Mouse (Mus musculus) embryonic fibroblast, embryonic 13.5 days (primary cell): ENCODE data around the gene Tmem74b. TPM values are rescaled to one million over a fixed set of nuclear protein-coding genes. Genes with fewer than 3 reads are reported as not detected.
A peak's percentile ranks its signal among the peaks of the same experiment; 100 is the strongest.

Source experiments
- H3K27ac ChIP-seq: 2 replicates; pipeline ENCODE4 v1.5.1; 2012; ENCODE audit warnings: low read length, control low read depth, inconsistent platforms; ENCODE audit not compliant: insufficient read depth
- H3K4me1 ChIP-seq: 2 replicates; pipeline ENCODE4 v1.6.1; 2011; ENCODE audit warnings: low read length; ENCODE audit not compliant: control insufficient read depth, insufficient read depth
- H3K4me3 ChIP-seq: 2 replicates; pipeline ENCODE4 v1.5.1; 2011; ENCODE audit warnings: mild to moderate bottlenecking, control low read depth, low read length; ENCODE audit not compliant: insufficient read depth
- CTCF ChIP-seq: IDR thresholded peaks from 2 replicates; pipeline ENCODE4 v1.5.1; 2011; ENCODE audit warnings: mild to moderate bottlenecking, control low read depth, low read length, moderate library complexity, borderline replicate concordance; ENCODE audit not compliant: insufficient read depth
- POLR2A ChIP-seq: IDR thresholded peaks from 2 replicates; pipeline ENCODE4 v1.6.1; 2011; ENCODE audit warnings: low read depth, mild to moderate bottlenecking, control low read depth, low read length, moderate library complexity
- polyA plus RNA-seq: library from polyadenylated mRNA; stranded (reverse); fragments of >200 nt; gene quantifications from 2 replicates; pipeline ENCODE4 v1.2.4, GENCODE M21; 2011; ENCODE audit warnings: low read depth; ENCODE audit not compliant: missing spikeins, insufficient read length

The Tmem74b gene
- polyA plus RNA-seq, 1 experiment = not detected

DNA sequence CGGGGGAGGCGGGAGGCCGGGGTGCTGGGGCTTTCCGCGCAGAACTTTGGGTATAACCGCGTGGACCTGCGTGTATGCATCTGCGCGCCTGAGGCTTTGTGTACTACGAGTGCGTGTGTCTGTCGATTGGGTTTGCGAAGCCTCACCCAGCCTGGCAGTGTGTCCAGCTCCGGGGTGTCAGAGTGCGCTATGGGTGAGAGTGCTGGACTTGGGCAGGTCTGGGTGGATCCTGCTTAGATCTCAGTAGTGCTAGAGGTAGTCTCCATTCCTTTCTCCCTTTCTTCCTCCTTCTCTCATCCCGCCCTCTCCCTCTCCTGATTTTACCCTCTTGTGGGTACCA, 1.0 kb downstream of the Tmem74b start:
- TF ChIP-seq CTCF = no peak
- no peak for TF ChIP-seq POLR2A
- H3K4me3 ChIP-seq = peak overlapping the region; percentile 20
- peaks cover 5% of the 10 kb centered on the region; the same call in 1 of the 2 replicates for H3K4me1 ChIP-seq
- H3K27ac ChIP-seq = no peak overlapping the region

- H3K4me1 ChIP-seq = no peaks in the 10 kb centered on the region
- no peak overlapping the region for H3K27ac ChIP-seq
- no peak for TF ChIP-seq POLR2A
- TF ChIP-seq CTCF = no peak
- H3K4me3 ChIP-seq = no peak overlapping the region
These were observed 10.8 kb downstream of the Tmem74b start for GRCm38 (mm10) chr2:151712647-151713046.

DNA sequence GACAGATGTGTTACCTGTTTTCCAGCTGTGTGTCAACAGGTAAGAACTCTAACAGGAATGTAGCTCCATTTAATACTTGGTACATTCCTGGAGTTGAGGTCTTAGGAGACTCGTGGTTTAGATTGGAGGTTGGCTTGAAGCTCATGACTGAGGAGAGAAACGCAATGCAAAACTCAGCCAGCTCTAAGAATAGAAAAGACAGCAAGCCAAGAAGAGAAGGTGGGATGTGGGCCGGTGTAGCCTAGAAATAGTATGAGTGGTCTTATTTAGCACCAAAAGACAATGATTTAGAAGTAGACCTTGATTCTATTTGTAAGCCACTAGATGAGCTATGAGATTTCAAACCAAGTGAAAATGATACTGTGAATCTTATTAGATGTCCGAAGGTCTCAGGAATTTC, 13.7 kb downstream of the Tmem74b start:
- no peak overlapping the region for H3K4me3 ChIP-seq
- no peaks in the 10 kb centered on the region for H3K4me1 ChIP-seq
- no peak overlapping the region for H3K27ac ChIP-seq
- TF ChIP-seq POLR2A (no peak), CTCF (no peak)

GRCm38 (mm10) chr2:151716318-151717055, 14.7 kb downstream of the Tmem74b start:
- TF ChIP-seq POLR2A = no peak
- no peak for TF ChIP-seq CTCF
- no peaks in the 10 kb centered on the region for H3K4me1 ChIP-seq
- no peak overlapping the region for H3K27ac ChIP-seq
- no peak overlapping the region for H3K4me3 ChIP-seq

DNA sequence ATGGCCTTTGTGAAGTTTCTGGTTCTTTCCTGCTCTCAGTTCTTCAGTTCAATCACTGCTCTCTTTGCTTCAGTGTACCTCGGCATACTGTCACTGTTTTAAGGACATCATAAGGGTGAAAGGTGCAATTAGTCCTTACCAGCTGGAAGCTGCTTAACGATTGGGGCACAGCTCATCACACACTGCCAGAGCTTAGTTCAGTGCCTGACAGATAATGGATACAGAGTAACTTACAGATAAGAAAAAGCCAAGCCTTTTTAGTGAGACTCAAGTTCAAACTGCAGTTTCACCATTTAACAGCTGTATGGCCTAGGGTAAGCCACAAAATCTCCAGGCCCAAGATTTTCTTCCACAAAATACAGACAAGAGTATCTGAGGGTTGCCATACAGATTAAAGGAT, 22.3 kb downstream of the Tmem74b start:
- Histone ChIP-seq H3K4me3 (no peak overlapping the region), H3K27ac (no peak overlapping the region), H3K4me1 (no peaks in the 10 kb centered on the region)
- TF ChIP-seq CTCF (no peak), POLR2A (no peak)

DNA sequence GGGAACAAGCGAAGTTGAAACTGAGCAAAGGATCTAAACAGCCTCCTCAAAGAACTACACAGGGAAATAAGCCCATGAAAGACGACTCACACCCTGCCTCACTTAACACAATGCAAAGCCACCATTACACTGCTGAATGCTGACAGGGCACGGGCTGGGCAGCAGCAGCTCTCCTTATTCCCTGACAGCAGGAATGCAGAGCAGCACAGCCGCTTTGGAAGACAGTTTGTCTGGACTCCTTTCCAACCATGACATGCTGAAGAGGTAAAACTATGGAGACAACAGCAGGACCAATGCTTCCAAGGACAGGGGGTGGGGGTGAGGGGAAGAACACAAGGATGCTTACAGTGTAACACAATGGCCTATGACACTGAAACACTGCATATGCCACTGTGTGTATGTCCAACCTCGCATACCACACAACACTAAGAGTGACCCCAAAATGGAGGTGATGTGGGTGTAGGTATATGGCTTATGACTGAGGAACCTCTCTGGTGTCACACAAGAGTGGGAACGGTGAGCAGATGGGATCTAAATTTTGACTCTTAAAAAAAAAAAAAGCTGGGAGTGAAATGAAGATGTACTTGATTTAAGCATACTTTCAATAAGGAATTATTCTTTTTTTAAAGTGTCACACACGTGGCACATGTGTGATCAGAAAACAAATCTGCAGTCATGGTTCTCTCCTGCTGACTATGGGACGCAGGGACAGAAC, 31.5 kb downstream of the Tmem74b start:
- TF ChIP-seq CTCF = no peak
- no peak overlapping the region for H3K27ac ChIP-seq

DNA sequence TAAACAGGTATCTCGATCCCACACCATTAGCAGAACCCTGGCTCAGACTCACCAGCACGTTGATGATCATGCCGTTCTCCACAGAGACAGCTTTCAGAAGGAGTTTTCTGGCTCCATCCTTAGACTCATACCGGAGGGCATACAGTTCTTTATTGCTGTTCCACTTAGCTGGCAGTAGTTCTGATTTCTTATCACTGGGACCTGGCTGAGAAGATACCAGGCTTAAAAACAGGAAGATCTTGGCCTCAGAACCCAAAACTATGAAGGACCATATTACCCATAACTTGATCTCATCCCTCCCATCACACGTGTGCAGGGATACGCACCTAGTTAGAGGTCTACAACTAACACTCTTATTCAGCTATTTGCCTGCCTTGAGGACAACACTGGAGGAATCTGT, 33.6 kb downstream of the Tmem74b start:
- TF ChIP-seq POLR2A (no peak), CTCF (no peak)
- H3K27ac ChIP-seq = no peak overlapping the region
- H3K4me3 ChIP-seq = no peak overlapping the region
- 0 out of 2 replicates have a peak, but pooled peaks cover 8% of the 10 kb centered on the region for H3K4me1 ChIP-seq

More for the DNA sequence above, 31.5 kb downstream of the Tmem74b start:
- Histone ChIP-seq H3K4me1 (no peaks in the 10 kb centered on the region), H3K4me3 (no peak overlapping the region)

DNA sequence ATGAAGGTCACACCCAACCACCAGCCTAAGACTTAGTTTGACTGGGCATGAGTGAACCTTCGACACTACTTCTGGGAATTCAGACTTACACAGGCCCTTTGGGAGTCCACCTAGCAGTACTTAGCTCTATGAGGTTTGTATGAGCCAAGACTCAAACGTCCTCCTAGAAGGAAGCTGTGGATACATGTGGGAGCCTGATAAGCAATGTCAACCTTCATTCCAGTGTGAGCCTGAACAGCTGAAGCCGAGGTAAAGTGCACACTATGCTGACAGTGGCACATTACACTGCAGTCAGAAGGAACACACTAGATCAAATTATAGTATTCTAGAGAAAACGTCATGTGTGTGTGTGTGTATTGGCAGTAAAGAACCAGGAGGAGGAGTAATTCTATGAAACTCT, 36.7 kb downstream of the Tmem74b start:
- H3K4me3 ChIP-seq = no peak overlapping the region
- 0 out of 2 replicates have a peak, but pooled peaks cover 8% of the 10 kb centered on the region for H3K4me1 ChIP-seq
- TF ChIP-seq CTCF (no peak), POLR2A (no peak)
- no peak overlapping the region for H3K27ac ChIP-seq

DNA sequence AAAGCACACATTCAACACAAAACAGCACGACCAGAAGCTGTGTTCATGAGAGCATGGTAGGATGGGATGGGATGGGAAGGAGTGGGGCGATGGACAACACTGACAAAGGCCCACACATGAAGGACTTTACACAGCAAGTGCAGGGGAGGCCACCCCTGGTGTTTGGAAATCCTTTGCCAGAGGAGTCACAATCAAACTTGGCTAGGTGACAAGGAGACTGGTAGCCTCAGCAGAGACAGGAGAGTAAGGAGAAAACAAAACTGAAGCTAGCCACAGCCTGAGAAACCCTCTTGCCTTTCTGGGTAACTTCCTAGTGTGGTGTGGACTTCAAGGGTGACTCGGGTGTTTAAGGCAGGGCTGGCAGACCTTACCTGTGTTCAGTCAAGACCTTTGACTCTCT, 37.3 kb downstream of the Tmem74b start:
- TF ChIP-seq CTCF = no peak
- TF ChIP-seq POLR2A = no peak
- H3K27ac ChIP-seq = no peak overlapping the region

GRCm38 (mm10) chr2:151739505-151739904, 37.7 kb downstream of the Tmem74b start:
- Histone ChIP-seq H3K27ac (no peak overlapping the region), H3K4me3 (no peak overlapping the region), H3K4me1 (0 out of 2 replicates have a peak, but pooled peaks cover 8% of the 10 kb centered on the region)
- TF ChIP-seq CTCF = no peak
- TF ChIP-seq POLR2A = no peak

More for the DNA sequence above, 37.3 kb downstream of the Tmem74b start:
- Histone ChIP-seq H3K4me1 (0 out of 2 replicates have a peak, but pooled peaks cover 8% of the 10 kb centered on the region), H3K4me3 (no peak overlapping the region)
